ENCODE assay signal across 8 mouse cellular contexts in genomic region chr13:22041142-22041536, GRCm38 (mm10). TPM values are rescaled to one million over a fixed set of nuclear protein-coding genes. Genes with fewer than 3 reads are reported as not detected.
A peak's percentile ranks its signal among the peaks of the same experiment; 100 is the strongest.
DNase-seq lines count a peak whose midpoint lies in the region; ATAC-seq and TF ChIP-seq lines count a peak whose summit lies in the region.
"Not testable (repeated sequence)": the region's sequence is repeated elsewhere in the genome, so short reads cannot be mapped to it uniquely, and the experiment has no call there.

Hist1h4i (minus strand) TSS chr13:22041362.

- WGBS in forebrain, embryonic 15.5 days = under 1% methylated on average over 27 of the region's 27 CpGs
- WGBS in large intestine, adult 2 months = under 1% methylated on average over 16 of the region's 27 CpGs
- WGBS in liver, embryonic 16.5 days (ENCODE audit: insufficient replicate concordance) = under 1% methylated on average over 21 of the region's 27 CpGs
- WGBS in neural tube, embryonic 12.5 days = under 1% methylated on average over 25 of the region's 27 CpGs
- WGBS in stomach, postnatal 0 days = 1% methylated on average over 20 of the region's 27 CpGs

- H3K9me3 ChIP-seq in forebrain, embryonic 15.5 days; liver, embryonic 16.5 days (replicated peaks; ENCODE audit: control insufficient read depth, low read length); neural tube, embryonic 12.5 days; stomach, postnatal 0 days (ENCODE audit: control insufficient read depth, low read length): not testable (repeated sequence)

- H3K4me1 ChIP-seq in forebrain, embryonic 15.5 days = peaks cover 40% of the 10 kb centered on the region
- H3K4me1 ChIP-seq in liver, embryonic 16.5 days (ENCODE audit: control insufficient read depth, low read depth, low read length) = peaks cover 42% of the 10 kb centered on the region
- H3K4me1 ChIP-seq in neural tube, embryonic 12.5 days = peaks cover 25% of the 10 kb centered on the region
- not testable (repeated sequence) for H3K4me1 ChIP-seq in stomach, postnatal 0 days (replicated peaks; ENCODE audit: control insufficient read depth, insufficient read depth)

- intact Hi-C loops in heart, postnatal 14 days (cut with DNase I) = loop anchor here (5.0 to 10.0 kb wide), 4 partner anchors 1554 to 1721 kb away; partner anchors contain the start of genes Hist1h1a, Hist1h2ac, Hist1h2bb and Hist1h2bc

- TF ChIP-seq EP300 in stomach, postnatal 0 days (optimal IDR thresholded peaks at IDR 0.05) = peak; percentile 94

- H3K4me2 ChIP-seq in forebrain, embryonic 15.5 days (replicated peaks) = peak within 1 kb of the TSS; percentile 84
- H3K4me2 ChIP-seq in liver, embryonic 16.5 days (ENCODE audit: low read depth, low read length) = peak within 1 kb of the TSS; percentile 68
- H3K4me2 ChIP-seq in neural tube, embryonic 12.5 days (replicated peaks) = peak within 1 kb of the TSS; percentile 72
- peak within 1 kb of the TSS; percentile 58 for H3K4me2 ChIP-seq in stomach, postnatal 0 days (replicated peaks; ENCODE audit: low read depth)

- H3K9ac ChIP-seq in forebrain, embryonic 15.5 days (replicated peaks) = peak within 1 kb of the TSS; percentile 57
- peak within 1 kb of the TSS; percentile 60 for H3K9ac ChIP-seq in liver, embryonic 16.5 days (ENCODE audit: low read depth, low read length)
- peak within 1 kb of the TSS; percentile 60 for H3K9ac ChIP-seq in neural tube, embryonic 12.5 days
- H3K9ac ChIP-seq in stomach, postnatal 0 days (ENCODE audit: low read length) = peak within 1 kb of the TSS; percentile 43

- peak within 1 kb of the TSS; percentile 91 for H3K27ac ChIP-seq in forebrain, embryonic 15.5 days (replicated peaks)
- H3K27ac ChIP-seq in liver, embryonic 16.5 days (ENCODE audit: low read length) = peak within 1 kb of the TSS; percentile 97
- peak within 1 kb of the TSS; percentile 76 for H3K27ac ChIP-seq in neural tube, embryonic 12.5 days
- peak within 1 kb of the TSS; percentile 78 for H3K27ac ChIP-seq in stomach, postnatal 0 days (replicated peaks)

- peak; percentile 96 for DNase-seq in ES-CJ7 (ENCODE audit: low read depth, low spot score)
- DNase-seq in cerebellum, adult 11-12 months = peak; percentile 96
- DNase-seq in heart, postnatal 14 days = peak; percentile 93 to 97
- not testable (repeated sequence) for DNase-seq in large intestine, adult 2 months (ENCODE audit: low read depth, low spot score)
- peak; percentile 91 for DNase-seq in stomach, postnatal 0 days (ENCODE audit: low spot score)

- peak; percentile 62 for ATAC-seq in forebrain, embryonic 15.5 days (replicated peaks)
- peak; percentile 53 for ATAC-seq in liver, embryonic 16.5 days (ENCODE audit: low read depth)
- peak; percentile 39 for ATAC-seq in neural tube, embryonic 12.5 days (ENCODE audit: low FRiP score, low read depth)
- peak; percentile 76 for ATAC-seq in stomach, postnatal 0 days (ENCODE audit: low FRiP score, low TSS enrichment)

- peak within 1 kb of the TSS; percentile 48 for H3K4me3 ChIP-seq in forebrain, embryonic 15.5 days
- peak within 1 kb of the TSS; percentile 60 for H3K4me3 ChIP-seq in liver, embryonic 16.5 days (ENCODE audit: low read depth, low read length)
- H3K4me3 ChIP-seq in neural tube, embryonic 12.5 days = peak within 1 kb of the TSS; percentile 38
- H3K4me3 ChIP-seq in stomach, postnatal 0 days (ENCODE audit: low read depth, low read length) = peak within 1 kb of the TSS; percentile 35

- H3K36me3 ChIP-seq in forebrain, embryonic 15.5 days; liver, embryonic 16.5 days (ENCODE audit: control insufficient read depth, insufficient read depth); neural tube, embryonic 12.5 days; stomach, postnatal 0 days (ENCODE audit: control insufficient read depth, insufficient read depth, low read length): not testable (repeated sequence)

- H3K27me3 ChIP-seq in forebrain, embryonic 15.5 days; liver, embryonic 16.5 days (ENCODE audit: control insufficient read depth, insufficient read depth, low read depth, low read length); neural tube, embryonic 12.5 days (replicated peaks); stomach, postnatal 0 days (ENCODE audit: control insufficient read depth, insufficient read depth, low read length): not testable (repeated sequence)

- TF ChIP-seq CTCF in stomach, postnatal 0 days (IDR thresholded peaks at IDR 0.05; ENCODE audit: low read depth) = 0 out of 2 replicates have a peak, but pooled peaks have one; percentile 5

RNA-seq across cellular contexts. Expression of gene Hist1h4i, which starts in this region (rescaled TPM):
- polyA plus RNA-seq in forebrain, embryonic 15.5 days (2015; fragmentation: Nextera tagmentation; extraction: Ambion mirVana) = 16.9 and 19.2 TPM in 2 replicates
- 10 to 100 TPM; 29.6 to 55.4 TPM for total RNA-seq in heart, postnatal 14 days (2021)
- polyA plus RNA-seq in large intestine, adult 2 months (2012; rRNA removed) = 14.9 and 16.6 TPM in 2 replicates
- polyA plus RNA-seq in liver, embryonic 16.5 days (2015; fragmentation: Nextera tagmentation; extraction: Ambion mirVana) = 47.5 and 58.3 TPM in 2 replicates
- 20.1 and 23.9 TPM in 2 replicates for polyA plus RNA-seq in neural tube, embryonic 12.5 days (2016; fragmentation: Nextera tagmentation; extraction: Ambion mirVana)
- 5.8 and 5.9 TPM in 2 replicates for polyA plus RNA-seq in stomach, postnatal 0 days (2015; fragmentation: Nextera tagmentation; extraction: Ambion mirVana)
